Mouse (Mus musculus) heart, postnatal 36 days (tissue): ENCODE data around the gene Tmem131l. TPM values are rescaled to one million over a fixed set of nuclear protein-coding genes. Genes with fewer than 3 reads are reported as not detected.

ENCODE experiments used
- DNase-seq, 2 experiments: peaks; one replicate each; pipeline ENCODE4 v3.0.0; 2021 to 2022
- intact Hi-C: fragments of 180-260 bp; cut with DNase I; formaldehyde crosslinking; loops from one replicate; pipeline ENCODE4 v1.15.1; 2025
- total RNA-seq, 2 experiments: library from RNA; stranded (reverse); gene quantifications; 2 replicates each; pipeline ENCODE4 v1.2.3; 2021

Tmem131l gene
- total RNA-seq, 2 experiments from 2014 or later: 25.5 to 26.1 TPM

DNA sequence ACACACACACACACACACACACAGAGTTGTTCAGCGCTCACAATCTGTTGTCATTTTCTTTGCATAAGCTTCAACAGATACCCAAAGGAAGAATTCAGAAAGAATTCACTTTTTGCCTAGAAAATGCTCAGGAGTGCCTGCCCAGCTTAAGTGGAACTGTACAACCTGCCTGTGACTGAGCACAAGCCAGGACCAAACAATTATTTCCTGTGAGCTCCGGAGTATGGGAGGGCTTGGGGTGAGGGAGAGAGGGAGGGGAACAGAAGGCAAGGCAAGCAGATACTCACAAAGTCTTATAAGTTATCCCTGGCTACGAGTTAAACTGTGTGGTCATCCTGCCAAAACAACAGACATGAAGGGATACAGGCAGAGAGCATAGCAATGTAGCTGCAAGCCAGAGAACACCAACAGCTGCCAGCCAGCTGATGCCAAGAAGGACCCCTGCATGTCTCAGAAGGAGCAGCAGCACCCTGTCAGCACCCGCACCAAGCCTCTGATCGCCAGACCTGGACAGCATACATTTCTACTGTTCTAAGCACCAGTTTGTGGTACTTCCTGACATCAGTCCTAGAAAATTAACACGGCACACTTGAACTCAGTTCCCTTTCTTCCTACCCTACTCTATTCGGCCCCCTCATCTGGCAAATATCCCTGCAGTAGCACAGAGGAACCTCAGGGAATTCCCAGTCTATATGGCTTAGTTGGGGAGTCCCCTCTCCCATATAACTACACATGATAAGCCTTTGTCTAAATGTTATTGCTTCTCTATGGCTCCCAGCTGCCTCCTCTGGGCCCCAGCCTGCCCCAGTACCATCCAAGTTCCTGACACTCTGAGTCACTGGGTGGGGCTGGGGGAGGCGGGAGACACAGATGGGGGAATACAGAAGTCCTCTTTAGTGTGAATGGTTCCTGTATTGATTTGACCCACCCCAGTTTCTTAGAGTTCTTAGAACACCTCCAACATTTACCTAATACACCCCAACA, 18.5 kb downstream of the Tmem131l start:
- intact Hi-C loops: no loop called here
- DNase-seq: no peak

DNA sequence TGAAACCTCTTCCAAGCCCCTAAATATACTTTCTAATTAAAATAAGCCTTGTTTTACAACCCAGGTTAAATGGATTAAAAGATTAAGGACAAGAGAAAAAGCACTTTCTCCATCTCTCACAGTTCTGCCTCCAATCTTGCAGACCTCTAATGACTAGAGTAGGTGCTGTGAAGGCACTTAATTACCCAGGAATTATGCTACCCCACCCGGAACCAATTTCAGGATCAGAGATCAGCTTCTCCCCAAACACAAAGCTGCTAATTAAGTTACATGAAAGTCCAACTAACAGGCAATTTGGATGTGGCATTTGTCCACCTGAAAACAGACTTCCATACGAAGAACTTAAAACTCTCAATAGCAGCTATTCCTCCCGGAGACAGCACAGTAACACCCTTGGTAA, 19.4 kb downstream of the Tmem131l start:
- intact Hi-C loops: no loop called here

DNA sequence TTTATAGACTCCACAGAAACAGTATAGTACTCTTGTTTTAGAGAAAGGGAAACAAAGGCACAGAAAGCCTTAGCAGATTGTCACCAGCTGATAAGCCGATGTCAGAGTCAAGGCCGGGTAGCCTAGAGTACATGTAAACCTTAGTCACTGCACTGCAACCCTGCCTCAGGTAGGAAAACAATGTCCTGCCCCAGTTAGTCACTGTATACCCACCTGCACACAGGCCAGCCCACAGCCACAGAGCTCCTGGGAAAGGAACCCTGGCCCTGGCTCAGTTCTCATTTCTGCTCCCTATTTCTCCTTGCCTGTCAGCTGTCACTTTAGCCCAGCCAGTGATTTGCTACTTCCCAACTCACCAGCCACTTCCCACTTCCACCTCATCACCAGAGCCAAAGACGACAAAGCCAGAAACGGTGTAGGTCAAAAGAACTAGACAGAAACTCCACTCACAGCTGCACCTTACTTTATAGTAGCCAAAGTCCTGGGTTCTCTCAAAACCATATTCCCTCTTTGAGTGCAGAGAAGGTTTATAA, 24.4 kb downstream of the Tmem131l start:
- intact Hi-C loops: loop anchor here (1.0 kb wide), 1 partner anchor 19 kb away; no protein-coding TSS in a partner anchor
- DNase-seq: no peak

More for the DNA sequence above, 19.4 kb downstream of the Tmem131l start:
- no peak for DNase-seq

DNA sequence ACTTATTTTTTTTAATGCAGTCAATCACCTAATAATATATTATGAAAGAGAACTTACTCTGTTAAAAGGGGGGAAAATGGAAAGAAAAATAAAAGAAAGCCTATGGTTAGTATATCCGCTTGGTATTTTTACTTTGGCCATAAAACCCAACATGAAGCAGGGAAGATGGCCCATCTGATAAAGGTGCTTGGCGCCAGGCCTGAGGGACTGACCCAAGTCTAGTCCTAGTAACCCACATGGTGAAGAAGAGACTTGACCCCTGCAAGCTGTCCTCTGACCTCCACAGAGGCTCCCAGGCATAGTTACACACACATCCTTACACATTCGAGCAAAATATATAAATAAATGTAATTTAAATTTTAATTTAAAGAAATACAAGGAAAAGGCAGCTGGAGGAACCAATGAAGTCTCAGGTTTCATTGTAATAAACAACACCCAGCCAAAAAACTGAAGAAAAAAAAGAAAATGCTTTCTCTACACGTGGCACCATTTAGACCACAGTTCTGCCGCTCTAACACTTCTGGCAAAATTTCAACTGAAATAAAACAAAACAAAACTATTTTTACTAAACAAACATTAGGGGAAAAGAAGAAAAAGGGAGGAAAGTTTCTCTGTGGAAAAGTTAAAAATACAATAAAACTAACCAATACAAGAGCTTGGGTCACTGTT, 28.8 kb downstream of the Tmem131l start:
- intact Hi-C loops: no loop called here
- no peak for DNase-seq

DNA sequence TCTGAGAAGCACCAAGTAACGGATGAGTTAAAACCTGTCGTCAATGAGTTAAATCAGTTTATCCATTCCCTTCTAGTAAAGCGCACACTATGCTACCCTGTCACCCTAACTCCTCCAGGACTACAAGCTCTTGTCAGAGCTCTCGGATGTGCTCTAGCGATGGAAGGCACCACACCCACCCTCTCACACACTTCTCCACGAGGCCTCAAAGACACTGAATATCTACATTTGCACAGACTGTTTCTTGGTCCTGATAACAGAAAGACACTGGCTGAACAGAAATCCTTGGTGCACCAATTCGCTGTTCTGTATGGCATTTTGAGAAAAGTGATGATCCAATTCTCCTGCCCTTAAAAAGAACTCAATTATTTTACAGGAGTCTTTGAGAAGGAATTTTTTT, 34.0 kb downstream of the Tmem131l start:
- no peak for DNase-seq
- intact Hi-C loops: no loop called here

DNA sequence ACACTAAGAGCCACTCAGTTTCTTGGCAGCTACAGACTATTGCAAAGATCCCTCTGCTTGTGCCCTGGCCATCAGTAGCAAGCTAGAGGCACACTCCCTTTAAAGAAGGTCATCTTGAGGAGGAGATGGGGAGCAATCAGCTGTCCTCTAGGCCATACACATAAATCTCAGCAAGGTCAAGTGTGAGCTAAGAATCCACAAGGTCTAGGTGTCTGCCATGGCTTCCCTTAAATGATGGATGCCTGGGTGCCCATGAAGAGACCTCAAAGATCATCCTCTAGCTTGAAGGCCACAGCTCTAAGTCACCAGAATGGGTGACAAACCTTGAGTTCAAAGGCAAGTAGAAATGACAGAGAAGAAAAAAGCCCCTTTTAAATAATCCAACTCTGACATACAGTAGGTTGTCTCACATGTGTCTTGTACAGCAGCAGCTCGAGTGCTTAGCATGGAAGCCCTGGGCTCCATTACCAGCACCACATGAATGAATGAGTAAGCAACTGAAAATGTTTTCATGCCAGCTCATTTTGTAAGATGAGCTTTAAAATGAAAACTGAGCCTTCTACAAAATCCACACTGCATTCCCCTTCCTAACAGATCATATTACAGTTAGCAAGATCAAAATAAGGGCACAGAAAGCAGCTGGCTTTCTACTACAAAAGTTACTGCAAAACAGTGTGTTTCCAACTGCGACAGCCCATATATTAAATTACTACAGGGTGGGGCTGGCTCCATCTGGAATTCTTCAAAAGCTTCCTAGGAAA, 35.5 kb downstream of the Tmem131l start:
- no peak for DNase-seq
- intact Hi-C loops: no loop called here

DNA sequence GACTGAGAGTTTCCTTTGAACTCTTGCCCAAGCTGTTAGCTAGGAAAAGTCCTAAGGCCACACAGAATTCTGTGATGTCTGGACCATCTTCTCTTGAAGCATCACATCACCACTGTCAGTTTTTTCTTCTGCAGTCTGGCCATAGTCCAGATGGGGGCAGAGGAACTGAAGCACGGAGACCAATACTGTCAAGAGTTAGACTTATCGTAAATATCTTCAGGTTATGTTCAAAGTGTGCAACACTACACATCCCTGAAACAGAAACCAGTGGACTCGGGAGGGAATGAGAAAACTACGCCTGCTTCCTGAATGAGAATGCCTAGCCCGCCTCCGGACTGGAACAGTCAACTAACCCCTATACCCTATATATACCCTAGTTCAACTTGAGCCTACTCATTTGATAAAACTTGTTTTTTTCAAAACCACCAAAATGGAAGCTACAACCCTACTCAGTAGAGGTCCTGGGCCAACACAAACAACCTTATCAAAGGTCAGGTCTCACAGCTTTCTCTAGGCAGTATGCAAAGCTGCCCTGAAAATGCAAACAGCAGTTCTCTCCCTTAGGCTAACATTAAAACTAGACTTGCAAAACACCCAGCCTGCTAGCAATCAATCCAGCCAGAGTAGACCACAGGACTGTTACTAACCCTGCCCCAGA, 37.4 kb downstream of the Tmem131l start:
- no peak for DNase-seq
- intact Hi-C loops: no loop called here

DNA sequence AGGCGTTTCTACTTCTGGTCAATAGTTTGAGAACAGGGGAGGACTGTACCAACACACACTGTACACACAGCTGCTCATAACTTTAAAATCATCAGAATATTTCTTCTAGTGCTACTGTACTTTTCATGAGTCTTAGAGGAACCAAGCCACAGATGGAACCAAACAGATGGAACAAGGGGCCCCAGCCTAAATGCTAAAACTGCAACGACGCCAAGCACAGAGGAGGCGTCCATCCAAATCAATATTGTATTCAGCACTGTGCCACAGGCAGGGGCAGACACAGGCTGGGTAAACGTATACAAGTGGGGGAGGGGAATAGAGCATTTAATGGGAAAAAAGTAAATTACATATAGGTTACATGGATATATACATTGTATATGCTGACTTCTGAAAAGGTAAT, 42.4 kb downstream of the Tmem131l start:
- intact Hi-C loops: loop anchor here (5.0 kb wide), 1 partner anchor 40 kb away; no protein-coding TSS in a partner anchor
- no peak for DNase-seq

DNA sequence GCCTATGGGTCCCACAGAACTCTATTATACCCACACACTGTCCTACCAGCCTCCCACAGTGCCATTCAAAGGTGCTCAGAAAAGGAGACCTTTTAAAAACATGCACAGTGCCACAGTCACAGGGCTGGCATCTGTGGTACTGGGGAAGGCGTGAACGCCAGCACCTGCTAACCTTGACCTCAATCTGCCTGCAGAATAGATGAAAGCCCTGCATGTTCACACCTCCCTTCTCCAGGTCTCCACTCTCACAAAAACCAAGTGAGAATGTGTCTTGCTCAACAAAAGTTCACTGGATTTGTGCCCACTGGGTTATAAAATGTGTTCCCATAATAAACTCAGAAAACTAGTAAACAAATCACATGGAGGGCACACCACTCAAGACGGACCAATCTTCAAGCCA, 42.9 kb downstream of the Tmem131l start:
- no peak for DNase-seq
- intact Hi-C loops: loop anchor here (5.0 kb wide), 1 partner anchor 40 kb away; no protein-coding TSS in a partner anchor

DNA sequence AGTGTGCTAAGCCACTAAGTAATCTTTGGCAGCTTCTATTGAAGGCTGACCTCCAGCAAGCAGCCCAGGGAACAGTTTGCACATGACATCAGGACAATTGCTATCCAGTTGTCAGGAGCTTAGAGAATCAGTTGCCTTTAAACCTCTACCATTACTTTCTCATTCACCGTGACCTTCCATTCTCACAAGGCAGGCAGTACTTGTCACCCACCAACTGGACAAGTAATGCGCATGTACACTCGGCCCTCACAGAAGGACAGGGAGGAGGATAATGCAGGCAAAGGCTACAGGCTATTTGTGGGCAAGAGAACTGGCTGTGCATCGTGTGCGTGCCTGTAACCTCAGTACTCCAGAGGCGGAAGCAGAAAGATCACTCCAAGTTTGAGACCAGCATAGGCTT, 43.9 kb downstream of the Tmem131l start:
- DNase-seq: no peak

DNA sequence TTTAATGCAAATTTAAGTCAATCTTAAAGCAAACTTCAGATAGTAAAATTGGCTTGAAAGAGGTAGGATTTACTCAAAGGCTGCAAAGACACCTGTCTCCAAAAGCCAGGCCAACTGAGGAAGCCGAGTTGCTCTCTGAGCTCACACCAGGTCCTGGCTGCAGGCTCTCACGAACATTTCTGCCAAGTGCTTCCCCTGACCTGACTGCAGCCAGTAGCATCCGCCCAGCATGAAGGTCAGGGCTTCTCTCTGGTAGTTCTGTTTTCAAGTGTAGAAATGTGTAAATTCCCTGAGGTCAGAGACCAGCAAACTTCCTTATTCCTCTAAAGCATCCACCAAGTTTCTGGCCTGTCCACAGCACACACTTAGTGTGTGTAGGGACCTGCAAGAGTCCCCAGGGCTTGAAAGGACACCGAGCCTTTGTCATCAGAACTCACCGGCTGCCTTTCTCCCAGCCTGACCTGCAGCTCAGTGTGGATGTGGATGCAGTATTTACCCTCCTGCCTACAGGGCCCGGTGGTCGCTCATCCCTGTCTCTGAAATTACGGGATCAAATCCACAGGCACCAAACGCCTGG, 44.6 kb downstream of the Tmem131l start:
- no peak for DNase-seq
- intact Hi-C loops: loop anchor here (5.0 kb wide), 1 partner anchor 42 kb away; no protein-coding TSS in a partner anchor

More for the DNA sequence above, 43.9 kb downstream of the Tmem131l start:
- intact Hi-C loops: loop anchor here (5.0 kb wide), 1 partner anchor 41 kb away; no protein-coding TSS in a partner anchor

DNA sequence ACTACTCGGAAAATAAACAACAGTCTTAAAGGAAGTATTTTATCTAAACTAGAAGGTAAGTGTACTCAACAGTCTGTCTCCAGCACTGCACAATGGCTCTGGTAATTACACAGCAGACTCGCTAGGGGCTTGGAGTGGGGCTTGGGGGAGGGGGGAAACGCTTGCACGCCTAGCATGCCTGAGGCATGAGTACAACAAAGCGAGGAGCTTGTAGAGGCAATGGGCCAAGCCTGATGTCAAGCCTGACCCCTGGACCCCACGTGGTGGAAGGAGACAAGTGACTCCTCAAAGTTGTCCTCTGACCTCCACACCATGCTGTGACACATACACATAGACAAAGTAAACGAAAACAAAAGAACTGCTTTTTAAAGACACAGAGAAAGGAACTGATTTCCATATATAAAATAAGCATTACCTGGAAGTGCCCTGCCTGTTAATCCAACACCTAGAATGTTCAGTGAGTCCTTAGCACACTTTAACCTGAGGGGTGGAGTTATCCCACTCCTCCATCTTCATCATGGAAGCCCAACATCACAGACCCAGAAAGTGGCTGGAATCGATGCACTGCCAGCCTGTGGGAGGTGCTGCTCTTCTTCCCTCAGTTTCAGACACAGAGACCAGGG, 45.6 kb downstream of the Tmem131l start:
- intact Hi-C loops: loop anchor here (5.0 kb wide), 1 partner anchor 42 kb away; no protein-coding TSS in a partner anchor
- DNase-seq: no peak

DNA sequence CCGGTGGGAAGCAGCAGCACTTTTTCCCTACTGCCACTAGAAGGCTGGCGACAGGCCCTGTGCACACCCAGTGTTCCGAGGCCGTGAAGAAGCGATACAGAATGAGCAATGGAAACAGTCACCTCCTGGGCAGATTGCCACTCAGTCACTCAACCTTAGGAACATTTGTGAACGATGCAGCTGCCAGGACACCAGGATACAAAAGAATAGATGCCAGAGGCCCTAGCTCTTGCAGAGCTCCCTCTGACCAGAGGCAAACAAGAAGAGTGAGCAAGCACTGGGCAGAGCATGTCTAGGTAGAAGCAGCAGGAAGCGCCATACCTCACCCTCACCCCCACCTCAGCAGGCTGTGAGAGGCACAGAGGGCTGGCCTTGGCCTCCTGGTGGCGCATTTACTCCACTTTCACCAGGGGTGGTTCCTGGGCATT, 46.9 kb downstream of the Tmem131l start:
- peak; percentile 71 to 73 for DNase-seq
- intact Hi-C loops: loop anchor here (5.0 kb wide), 1 partner anchor 41 kb away; no protein-coding TSS in a partner anchor

DNA sequence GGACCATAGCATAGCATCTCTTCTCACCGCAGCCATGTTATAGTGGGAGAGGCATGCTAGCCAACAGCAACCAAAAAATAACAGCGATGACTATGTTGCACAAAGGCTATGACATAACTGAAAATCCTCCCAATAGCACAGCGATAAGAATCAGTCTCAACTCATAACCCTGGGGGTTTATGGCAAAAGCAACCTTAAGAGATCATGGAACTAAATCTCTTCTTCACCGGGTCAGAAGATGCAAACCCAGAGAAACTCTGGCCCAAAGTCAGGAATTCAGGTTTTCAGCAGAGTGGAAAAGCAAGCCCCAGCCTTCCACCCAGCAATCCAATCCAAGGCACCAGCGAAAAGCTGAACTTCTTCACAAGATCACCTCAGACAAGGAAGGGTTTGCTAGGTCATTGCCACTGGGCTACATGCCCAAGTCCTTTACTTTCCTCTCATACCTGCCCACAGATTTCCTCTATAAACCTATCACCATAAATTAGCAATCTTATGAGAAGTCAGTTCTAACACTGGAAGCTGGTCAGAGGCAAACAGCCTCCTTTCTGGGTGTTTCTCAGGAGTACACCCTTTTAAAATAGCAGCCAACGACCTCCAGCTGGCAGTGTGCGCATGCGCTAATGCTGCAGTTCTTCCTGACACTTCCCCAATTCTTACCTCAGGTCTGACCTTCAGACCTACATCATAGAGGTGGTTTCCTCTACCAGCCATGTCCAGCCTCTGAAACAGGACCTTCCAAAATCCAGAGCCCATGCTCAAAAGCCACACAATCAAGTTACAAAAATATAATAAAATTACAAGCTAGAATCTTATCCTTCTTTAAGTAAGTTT, 48.1 kb downstream of the Tmem131l start:
- no peak for DNase-seq
- intact Hi-C loops: loop anchor here (5.0 kb wide), 1 partner anchor 40 kb away; no protein-coding TSS in a partner anchor

DNA sequence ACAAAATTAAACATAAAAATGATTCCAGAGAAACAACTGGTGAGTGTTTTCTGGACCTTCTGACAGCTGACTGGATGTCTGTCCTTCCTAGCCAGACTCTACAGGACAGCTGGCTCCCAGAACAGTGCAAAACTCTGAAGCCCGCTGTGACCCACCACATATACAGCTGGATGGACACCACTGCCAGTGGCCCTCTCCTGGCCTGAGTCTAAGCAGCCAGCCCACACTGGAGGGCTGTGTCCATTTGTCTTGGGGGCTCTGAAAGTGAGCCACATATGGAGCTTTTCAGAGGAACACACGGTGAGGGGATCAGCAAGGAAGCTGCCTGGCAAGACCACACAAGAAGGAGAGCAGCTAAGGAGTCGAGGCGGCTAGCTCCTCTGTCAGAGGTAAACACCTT, 51.8 kb downstream of the Tmem131l start:
- intact Hi-C loops: no loop called here
- DNase-seq: no peak

DNA sequence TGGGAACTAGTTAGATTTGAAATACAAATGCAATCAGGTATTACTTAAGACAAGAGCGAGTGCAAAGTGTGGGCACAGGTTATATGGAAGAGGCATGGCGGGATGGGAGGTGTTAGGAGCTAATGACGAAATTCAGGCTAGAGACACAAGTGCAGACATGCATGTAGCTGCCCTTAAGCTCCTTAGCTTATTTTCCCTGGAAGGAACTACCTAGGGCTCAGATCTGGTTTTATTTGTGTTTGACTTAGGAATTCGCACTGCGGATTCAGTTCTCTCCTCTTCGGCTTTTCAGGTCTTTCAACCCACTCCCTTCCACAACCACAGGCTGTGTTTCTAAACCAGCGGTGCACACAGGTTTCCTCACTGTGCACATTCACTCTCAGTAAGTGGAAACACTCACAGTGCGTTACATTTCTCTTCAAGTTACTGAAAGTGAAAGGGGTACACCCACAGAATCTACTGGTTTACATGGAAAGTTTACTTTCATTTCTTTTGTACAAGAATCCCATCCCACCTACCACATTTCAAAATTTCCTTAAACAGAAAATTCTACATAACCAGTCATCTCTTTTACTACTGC, 52.4 kb downstream of the Tmem131l start:
- intact Hi-C loops: no loop called here
- DNase-seq: no peak

DNA sequence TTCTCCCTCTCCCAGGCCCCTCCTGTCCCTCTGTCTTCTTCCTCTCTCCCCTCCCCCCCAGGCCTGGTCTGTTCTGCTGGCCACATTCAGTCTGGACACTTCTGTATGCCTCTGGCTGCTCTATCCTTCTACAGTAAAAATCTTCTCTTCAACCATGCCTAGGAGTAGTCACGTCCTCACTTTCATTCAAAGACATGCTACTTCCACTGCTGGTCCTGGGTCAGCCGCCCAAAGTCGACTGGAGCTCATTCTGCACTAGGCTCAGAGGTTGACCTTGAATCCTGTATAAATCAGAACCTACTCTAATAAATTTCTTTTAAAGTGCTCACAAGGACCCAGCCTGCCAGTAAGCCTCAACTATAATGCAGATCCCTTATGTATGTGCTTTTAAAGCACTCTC, 53.2 kb downstream of the Tmem131l start:
- DNase-seq: no peak
- intact Hi-C loops: no loop called here

DNA sequence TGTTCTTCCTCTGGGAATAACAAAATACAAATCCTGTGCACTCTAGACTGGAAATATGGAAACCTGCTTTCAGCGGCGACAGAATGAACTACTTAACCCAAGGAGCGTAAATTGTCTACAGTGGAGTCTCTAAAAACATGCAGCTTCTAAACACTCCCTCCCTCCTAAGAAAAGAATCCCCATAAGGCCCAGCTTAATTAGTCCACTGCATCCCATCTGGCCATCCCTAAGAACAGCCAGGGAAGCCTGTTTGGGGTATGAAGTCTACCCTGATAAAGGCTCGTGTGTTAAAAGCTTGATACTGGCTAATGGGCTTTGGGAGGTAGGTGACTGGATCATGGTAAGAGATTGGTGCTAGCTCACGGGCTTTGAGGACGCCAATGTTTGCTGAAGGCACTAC, 54.5 kb downstream of the Tmem131l start:
- no peak for DNase-seq
- intact Hi-C loops: no loop called here
